Mouse (Mus musculus) adipose tissue, adult 10 weeks (tissue): ENCODE results near the gene Polr2c. TPM values are rescaled to one million over a fixed set of nuclear protein-coding genes. Genes with fewer than 3 reads are reported as not detected.

ENCODE experiments used
- polyA plus RNA-seq: library from polyadenylated mRNA; stranded (reverse); fragments of 350-450 nt; fragmentation: Illumina TruSeq; extraction: RNeasy Lipid Tissue Mini Kit (QIAGEN cat#74804); gene quantifications from one replicate; pipeline ENCODE4 v1.2.3, GENCODE M21; 2014; ENCODE audit warnings: low read depth, low replicate concordance

Polr2c gene
- 44.7 TPM for polyA plus RNA-seq

DNA sequence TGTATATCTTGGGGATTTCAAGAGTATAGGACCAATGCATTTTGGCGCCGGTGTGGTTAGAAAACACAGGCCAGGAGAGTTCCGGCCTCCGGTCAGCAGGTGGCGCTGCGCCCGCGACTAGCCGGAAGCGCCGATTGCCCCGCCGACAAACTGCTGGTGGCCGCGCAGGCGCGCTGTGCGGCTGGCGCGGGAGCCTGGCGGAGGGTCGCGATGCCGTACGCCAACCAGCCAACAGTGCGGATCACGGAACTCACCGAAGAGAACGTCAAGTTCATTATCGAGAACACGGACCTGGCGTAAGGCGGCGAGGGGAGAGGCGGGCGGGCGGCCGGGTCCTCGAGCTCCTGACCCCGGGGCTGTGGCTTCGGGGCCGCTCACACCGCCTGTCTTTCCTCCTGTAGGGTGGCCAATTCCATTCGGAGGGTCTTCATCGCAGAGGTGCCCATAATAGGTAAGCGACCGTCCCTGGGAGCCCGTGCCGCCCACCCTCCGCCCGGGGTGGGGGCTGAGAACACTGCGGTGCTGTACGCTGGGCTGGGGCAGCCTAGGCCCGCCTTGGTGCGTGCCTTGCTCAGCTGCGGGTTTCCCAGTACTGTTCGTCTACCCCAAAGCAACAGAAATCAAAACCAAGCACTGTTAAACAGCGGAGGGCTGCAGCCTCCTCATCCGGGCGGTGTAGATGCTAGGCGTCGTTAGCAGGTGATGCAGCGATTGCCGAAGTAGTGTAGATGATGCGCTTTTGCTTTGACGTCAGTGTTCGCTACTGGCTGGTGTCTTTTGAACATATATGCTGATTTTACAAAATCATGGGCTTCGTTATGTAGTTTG lies at the start of gene Polr2c:
Gene Polr2c, plus strand, starts transcription at position 105 of the 828 bp plus-strand sequence.

DNA sequence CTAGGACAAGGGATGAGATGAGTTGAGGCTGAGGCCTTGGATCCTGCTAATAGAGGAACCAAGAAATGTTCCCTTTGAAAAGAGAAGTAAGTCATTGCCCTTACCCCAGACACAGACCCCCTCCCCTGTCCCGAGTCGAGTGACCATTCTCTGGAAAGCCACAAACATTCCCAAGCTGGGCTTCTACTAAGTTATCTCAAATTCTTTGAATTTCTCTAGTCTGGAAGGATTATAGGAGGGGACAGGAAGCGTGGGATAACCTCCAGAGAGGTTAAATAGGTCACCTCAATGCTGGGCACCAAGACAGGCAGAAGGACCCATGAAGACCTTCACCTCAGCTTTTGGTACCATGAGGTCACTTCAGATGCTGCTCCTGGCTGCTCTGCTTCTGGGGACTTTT lies 47.1 kb upstream of the Polr2c start, which contains the start of gene Ccl17:
Gene Ccl17, plus strand, starts transcription at position 301 of the 400 bp plus-strand sequence.

DNA sequence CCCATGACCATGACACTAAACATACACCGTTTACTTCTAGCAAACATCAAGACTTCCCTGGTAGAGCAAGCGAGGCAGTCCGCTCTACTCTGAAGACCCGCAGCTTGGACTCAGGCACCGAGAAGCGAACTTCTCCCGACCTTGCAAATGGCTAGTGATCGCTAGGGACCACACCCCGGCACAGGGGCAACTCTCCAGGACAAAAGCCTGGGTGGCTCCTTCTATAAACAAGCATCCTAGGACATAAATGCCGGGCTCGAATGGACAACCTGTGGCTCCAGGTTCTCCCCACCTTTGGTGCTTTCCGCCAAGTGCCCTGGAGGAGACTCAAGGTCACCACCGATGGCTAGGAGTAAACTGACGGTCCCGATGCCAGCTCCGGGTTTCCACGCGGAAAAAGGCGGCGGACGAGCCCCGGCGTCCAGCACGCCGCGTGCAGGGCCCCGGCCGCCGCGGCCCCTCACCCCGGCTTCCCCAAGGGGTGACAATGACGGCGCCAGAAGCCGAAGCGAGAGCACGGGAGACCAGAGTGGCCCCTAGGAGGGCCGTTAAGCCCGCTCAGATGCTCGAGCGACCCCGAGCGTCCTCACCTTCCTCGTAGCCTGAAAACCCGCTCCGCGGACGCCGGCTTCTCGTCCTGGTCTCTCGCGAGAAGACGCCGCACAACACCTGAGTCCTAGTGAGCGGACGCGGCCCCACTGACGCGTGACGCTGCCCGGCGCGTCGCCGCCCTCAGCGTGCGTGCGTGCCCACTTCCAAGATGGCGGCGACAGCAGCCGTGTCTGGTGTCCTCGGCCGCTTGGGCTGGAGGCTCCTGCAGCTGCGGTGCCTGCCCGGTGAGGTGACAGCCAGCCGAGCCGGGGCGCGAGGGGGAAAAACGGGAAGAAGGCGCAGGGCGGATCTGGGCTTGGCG lies 19.3 kb upstream of the Polr2c start, which contains the start of the genes Coq9 and Ciapin1:
Gene Coq9, plus strand, starts transcription at position 660 of the 913 bp plus-strand sequence.
Gene Ciapin1, minus strand, starts transcription at position 697 of the 913 bp plus-strand sequence.

DNA sequence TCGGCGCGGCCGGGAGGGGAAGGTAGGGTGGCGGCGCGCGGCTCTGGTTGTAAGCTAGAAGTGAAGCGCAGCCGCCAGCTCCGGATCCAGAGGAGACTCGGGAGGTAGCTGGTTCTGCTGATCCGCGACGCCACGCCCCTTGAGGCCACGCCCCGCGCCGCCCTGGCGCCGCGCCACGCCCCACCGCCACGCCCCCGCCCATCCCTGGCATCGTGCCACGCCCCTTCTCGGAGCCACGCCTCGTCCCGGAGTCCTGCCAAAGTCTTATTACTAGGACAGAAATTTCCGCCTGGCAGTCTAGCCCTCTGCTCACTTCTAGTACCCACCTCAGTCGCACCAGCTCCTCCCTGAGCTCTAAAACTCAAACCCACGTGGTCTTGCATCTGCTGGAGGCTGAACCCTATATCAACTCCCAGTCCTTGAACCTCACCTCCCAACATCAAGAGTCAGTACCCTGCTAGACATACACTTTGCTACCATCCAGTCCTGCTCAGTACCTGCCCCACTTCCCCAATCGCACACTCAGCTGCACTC lies 19.0 kb downstream of the Polr2c start, which contains the start of gene Dok4:
Gene Dok4, minus strand, starts transcription at position 134 of the 534 bp plus-strand sequence.

DNA sequence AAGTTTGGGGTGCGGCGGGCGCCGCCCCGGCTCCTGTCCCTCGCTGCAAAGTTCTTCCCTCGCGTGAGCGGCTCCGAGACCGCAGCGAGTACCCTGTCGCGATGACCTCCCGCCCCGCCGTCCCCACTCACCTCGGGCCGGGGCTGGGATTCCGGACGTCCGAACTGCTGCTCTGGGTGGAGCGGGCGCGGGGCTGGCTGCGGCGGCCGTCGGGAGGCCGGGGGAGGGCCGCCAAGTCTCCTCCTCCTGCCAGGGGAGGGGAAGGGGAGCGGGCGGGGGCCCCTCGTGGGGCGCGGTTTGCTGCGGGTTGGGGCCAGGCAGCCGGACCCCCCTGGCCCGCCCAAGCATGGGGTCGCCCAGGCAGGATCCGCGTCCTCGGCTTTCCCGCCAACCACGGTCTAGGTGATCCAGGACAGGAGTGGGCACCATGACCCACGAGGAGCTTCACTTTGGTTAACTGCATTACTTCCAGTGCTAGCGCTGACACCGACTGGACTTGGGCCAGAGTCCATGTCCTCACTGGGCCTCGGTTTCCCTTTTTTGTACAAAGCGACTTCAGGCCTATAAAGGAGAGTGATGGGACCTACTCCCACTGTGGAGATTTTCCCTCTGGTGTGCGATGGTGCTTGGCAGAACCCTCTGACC lies 60.7 kb downstream of the Polr2c start, which contains the start of gene Ccdc102a:
Gene Ccdc102a, minus strand, starts transcription at position 248 of the 645 bp plus-strand sequence.

Other genes with a start within 250 kb of the Polr2c start
- 50.6 TPM for gene Arl2bp, start 190.8 kb upstream of the Polr2c start, polyA plus RNA-seq
- gene Pllp, start 161.2 kb upstream of the Polr2c start, polyA plus RNA-seq = 8.6 TPM
- gene Ccl22, start 111.9 kb upstream of the Polr2c start, polyA plus RNA-seq = 1.3 TPM
- gene Cx3cl1, start 85.4 kb upstream of the Polr2c start, polyA plus RNA-seq = 27.2 TPM
- gene Ccl17, start 47.0 kb upstream of the Polr2c start, polyA plus RNA-seq = 5.1 TPM
- gene Coq9, start 19.1 kb upstream of the Polr2c start, polyA plus RNA-seq = 75.3 TPM
- 24.9 TPM for gene Ciapin1, start 19.1 kb upstream of the Polr2c start, polyA plus RNA-seq
- 10.0 TPM for gene Dok4, start 18.9 kb downstream of the Polr2c start, polyA plus RNA-seq
- 7.3 TPM for gene Ccdc102a, start 60.6 kb downstream of the Polr2c start, polyA plus RNA-seq
- 0.36 TPM for gene Adgrg5, start 66.2 kb downstream of the Polr2c start, polyA plus RNA-seq
- gene Adgrg1, start 117.3 kb downstream of the Polr2c start, polyA plus RNA-seq = 151 TPM
- gene Adgrg3, start 160.2 kb downstream of the Polr2c start, polyA plus RNA-seq = 4.0 TPM
- 3.5 TPM for gene Drc7, start 197.7 kb downstream of the Polr2c start, polyA plus RNA-seq
- gene Katnb1, start 223.7 kb downstream of the Polr2c start, polyA plus RNA-seq = 12.2 TPM